Mouse (Mus musculus): ENCODE results near the gene Eepd1.

DNA sequence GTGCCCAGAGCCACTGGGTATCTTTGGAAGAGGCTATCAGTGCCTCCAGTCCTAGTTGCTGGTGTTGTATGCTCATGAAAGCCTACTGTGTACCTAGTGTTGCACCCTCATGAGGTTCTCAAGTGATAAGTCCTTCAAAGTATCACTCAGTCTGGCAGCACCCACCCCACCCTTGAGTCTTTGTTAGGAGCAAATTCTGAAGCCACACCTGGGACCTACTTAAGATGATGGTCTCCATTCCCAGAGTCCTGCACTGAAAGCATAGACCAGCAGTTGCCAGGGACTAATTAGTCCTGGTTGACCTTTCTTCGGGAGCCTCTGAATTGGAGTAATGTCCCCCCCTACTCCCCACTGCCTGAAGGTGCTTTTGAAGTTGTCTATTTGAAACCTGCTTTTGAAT is 45.2 kb downstream of the Eepd1 start:
- TF ChIP-seq CTCF (IDR thresholded peaks at IDR 0.05; ENCODE audit: borderline replicate concordance, insufficient read depth, low read length) (no peak), POLR2A (IDR thresholded peaks at IDR 0.05; ENCODE audit: low read depth, low read length) (no peak)

All from embryonic fibroblast, embryonic 13.5 days (primary cell).